Mouse (Mus musculus) left cerebral cortex, adult 11 months (tissue): ENCODE measurements around the gene Gpr158.
"Not testable (repeated sequence)": the region's sequence is repeated elsewhere in the genome, so short reads cannot be mapped to it uniquely, and the experiment has no call there.

Experiments used
- DNase-seq: peaks from one replicate; pipeline ENCODE4 v3.0.0; 2022; ENCODE audit warnings: low spot score

The Gpr158 gene

GRCm38 (mm10) chr2:21367345-21368111, at the start of gene Gpr158:
TSS of gene Gpr158 (plus strand) at chr2:21367542.
- peak; percentile 75 for DNase-seq

GRCm38 (mm10) chr2:21343821-21344220, 23.5 kb upstream of the Gpr158 start:
- peak; percentile 21 for DNase-seq

- DNase-seq = no peak
Measured at GRCm38 (mm10) chr2:21368351-21369170, 1.2 kb downstream of the Gpr158 start.

GRCm38 (mm10) chr2:21369171-21369485, 1.8 kb downstream of the Gpr158 start:
- DNase-seq = no peak

GRCm38 (mm10) chr2:21369556-21369955, 2.2 kb downstream of the Gpr158 start:
- DNase-seq = no peak

- no peak for DNase-seq
Measured at GRCm38 (mm10) chr2:21379516-21379915, 12.2 kb downstream of the Gpr158 start.

GRCm38 (mm10) chr2:21392727-21393126, 25.4 kb downstream of the Gpr158 start:
- no peak for DNase-seq

GRCm38 (mm10) chr2:21397347-21397746, 30.0 kb downstream of the Gpr158 start:
- DNase-seq = no peak

- no peak for DNase-seq
Measured at GRCm38 (mm10) chr2:21399657-21400056, 32.3 kb downstream of the Gpr158 start.

- DNase-seq = no peak
Measured at GRCm38 (mm10) chr2:21405617-21406016, 38.3 kb downstream of the Gpr158 start.

- DNase-seq = no peak
Measured at GRCm38 (mm10) chr2:21407443-21407985, 40.2 kb downstream of the Gpr158 start.

- no peak for DNase-seq
Measured at GRCm38 (mm10) chr2:21408821-21409220, 41.5 kb downstream of the Gpr158 start.

GRCm38 (mm10) chr2:21430288-21430687, 62.9 kb downstream of the Gpr158 start:
- no peak for DNase-seq

- no peak for DNase-seq
Measured at GRCm38 (mm10) chr2:21431182-21431581, 63.8 kb downstream of the Gpr158 start.

- DNase-seq = no peak
Measured at GRCm38 (mm10) chr2:21439626-21440025, 72.3 kb downstream of the Gpr158 start.

GRCm38 (mm10) chr2:21460606-21461005, 93.3 kb downstream of the Gpr158 start:
- DNase-seq = not testable (repeated sequence)

GRCm38 (mm10) chr2:21474957-21475356, 107.6 kb downstream of the Gpr158 start:
- DNase-seq = no peak

GRCm38 (mm10) chr2:21496881-21497280, 129.5 kb downstream of the Gpr158 start:
- no peak for DNase-seq

GRCm38 (mm10) chr2:21497965-21498364, 130.6 kb downstream of the Gpr158 start:
- DNase-seq = no peak

- DNase-seq = no peak
Measured at GRCm38 (mm10) chr2:21499399-21499798, 132.1 kb downstream of the Gpr158 start.

- no peak for DNase-seq
Measured at GRCm38 (mm10) chr2:21507449-21507848, 140.1 kb downstream of the Gpr158 start.

GRCm38 (mm10) chr2:21530750-21531149, 163.4 kb downstream of the Gpr158 start:
- DNase-seq = no peak

- DNase-seq = no peak
Measured at GRCm38 (mm10) chr2:21619180-21619579, 251.8 kb downstream of the Gpr158 start.
